9 mouse cellular contexts compared by ENCODE assay signal in genomic region chr2:104029074-104029473, GRCm38 (mm10). TPM values are rescaled to one million over a fixed set of nuclear protein-coding genes. Genes with fewer than 3 reads are reported as not detected.
DNase-seq lines count a peak whose midpoint lies in the region; ATAC-seq and TF ChIP-seq lines count a peak whose summit lies in the region.
"Had no signal": no experiment of that assay in that cellular context is flagged by ENCODE, and none has a peak within 500 bp of the region (broad histone marks: within the 10 kb centered on the region; RNA-seq: fewer than 3 reads in every experiment).

No protein-coding gene starts in this region.

- peaks cover 6% of the 10 kb centered on the region; the same call in 1 of the 2 replicates for H3K36me3 ChIP-seq in kidney, embryonic 14.5 days (ENCODE audit: control insufficient read depth, insufficient read depth, low read length)
- peaks cover 13% of the 10 kb centered on the region for H3K36me3 ChIP-seq in embryonic facial prominence, embryonic 14.5 days (ENCODE audit: control insufficient read depth, insufficient read depth, low read length)
- no peaks in the 10 kb centered on the region for H3K36me3 ChIP-seq in intestine, embryonic 16.5 days (ENCODE audit: control insufficient read depth, insufficient read depth, low read length)
- peaks cover 10% of the 10 kb centered on the region for H3K36me3 ChIP-seq in midbrain, postnatal 0 days (ENCODE audit: insufficient read depth, low read length)

- H3K9ac ChIP-seq in kidney, embryonic 14.5 days (ENCODE audit: low read depth, low read length) = no peak overlapping the region
- H3K9ac ChIP-seq in embryonic facial prominence, embryonic 14.5 days (ENCODE audit: low read depth, low read length) = peak overlapping the region; percentile 92
- H3K9ac ChIP-seq in intestine, embryonic 16.5 days (ENCODE audit: low read depth, low read length) = no peak overlapping the region
- peak overlapping the region; percentile 98; the same call in 1 of the 2 replicates for H3K9ac ChIP-seq in midbrain, postnatal 0 days (replicated peaks; ENCODE audit: low read length, poor library complexity, severe bottlenecking)

- no peaks in the 10 kb centered on the region for H3K27me3 ChIP-seq in kidney, embryonic 14.5 days (ENCODE audit: control insufficient read depth, insufficient read depth, low read length)
- H3K27me3 ChIP-seq in embryonic facial prominence, embryonic 14.5 days (replicated peaks; ENCODE audit: control insufficient read depth, insufficient read depth, low read length) = no peaks in the 10 kb centered on the region
- no peaks in the 10 kb centered on the region for H3K27me3 ChIP-seq in intestine, embryonic 16.5 days (replicated peaks; ENCODE audit: control insufficient read depth, insufficient read depth, low read length)
- no peaks in the 10 kb centered on the region for H3K27me3 ChIP-seq in midbrain, postnatal 0 days (ENCODE audit: insufficient read depth, low read length)

- H3K9me3 ChIP-seq in kidney, embryonic 14.5 days (ENCODE audit: control insufficient read depth, low read length) = no peaks in the 10 kb centered on the region
- H3K9me3 ChIP-seq in embryonic facial prominence, embryonic 14.5 days (ENCODE audit: control insufficient read depth, low read length) = no peaks in the 10 kb centered on the region
- H3K9me3 ChIP-seq in intestine, embryonic 16.5 days (ENCODE audit: control insufficient read depth, low read length) = no peaks in the 10 kb centered on the region
- no peaks in the 10 kb centered on the region for H3K9me3 ChIP-seq in midbrain, postnatal 0 days (ENCODE audit: low read length)

- TF ChIP-seq CTCF in midbrain, postnatal 0 days (IDR thresholded peaks at IDR 0.05) = no peak

- DNase-seq in kidney, postnatal 4 days = no peak
- DNase-seq in embryonic facial prominence, embryonic 14.5 days (ENCODE audit: low spot score) = no peak
- DNase-seq in midbrain, postnatal 0 days (ENCODE audit: low spot score) = no peak
- no peak for DNase-seq in thymus, postnatal 10 days (ENCODE audit: low spot score in 2 of 2)
- DNase-seq in spleen, postnatal 14 days (ENCODE audit: low spot score in 2 of 2) = no peak
- DNase-seq in cerebellum, adult 11 months = no peak

- no peak for ATAC-seq in kidney, embryonic 14.5 days (ENCODE audit: low FRiP score, low TSS enrichment)
- ATAC-seq in embryonic facial prominence, embryonic 14.5 days (ENCODE audit: low read depth) = no peak
- 0 out of 2 replicates have a peak, but pooled peaks have one; percentile 21 for ATAC-seq in intestine, embryonic 16.5 days
- ATAC-seq in midbrain, postnatal 0 days (ENCODE audit: low FRiP score) = no peak

- H3K4me3 ChIP-seq in kidney, embryonic 14.5 days (ENCODE audit: low read length) = peak overlapping the region; percentile 98
- peak overlapping the region; percentile 83 for H3K4me3 ChIP-seq in embryonic facial prominence, embryonic 14.5 days (ENCODE audit: low read depth, low read length)
- peak overlapping the region; percentile 98 for H3K4me3 ChIP-seq in intestine, embryonic 16.5 days (ENCODE audit: low read length)
- H3K4me3 ChIP-seq in midbrain, postnatal 0 days (ENCODE audit: low read depth, low read length) = peak overlapping the region; percentile 66

- H3K27ac ChIP-seq in kidney, embryonic 14.5 days (ENCODE audit: low read depth, low read length) = no peak overlapping the region
- H3K27ac ChIP-seq in embryonic facial prominence, embryonic 14.5 days (replicated peaks; ENCODE audit: low read depth, low read length) = no peak overlapping the region
- no peak overlapping the region for H3K27ac ChIP-seq in intestine, embryonic 16.5 days (ENCODE audit: low read length)
- no peak overlapping the region for H3K27ac ChIP-seq in midbrain, postnatal 0 days (ENCODE audit: low read depth, low read length)

- peak overlapping the region; percentile 84 for H3K4me2 ChIP-seq in kidney, embryonic 14.5 days (replicated peaks; ENCODE audit: low read depth, low read length)
- H3K4me2 ChIP-seq in embryonic facial prominence, embryonic 14.5 days (ENCODE audit: low read depth, low read length) = peak overlapping the region; percentile 78
- peak overlapping the region; percentile 76 for H3K4me2 ChIP-seq in intestine, embryonic 16.5 days (ENCODE audit: low read depth, low read length)
- H3K4me2 ChIP-seq in midbrain, postnatal 0 days (ENCODE audit: low read depth, low read length, poor library complexity, severe bottlenecking) = peak overlapping the region; percentile 67

- WGBS in kidney, embryonic 14.5 days = 73% methylated on average over 2 of the region's 2 CpGs
- 61% methylated on average over 2 of the region's 2 CpGs for WGBS in embryonic facial prominence, embryonic 14.5 days
- WGBS in intestine, embryonic 16.5 days = 66% methylated on average over 2 of the region's 2 CpGs
- WGBS in midbrain, postnatal 0 days = 74% methylated on average over 2 of the region's 2 CpGs

- H3K4me1 ChIP-seq in kidney, embryonic 14.5 days (ENCODE audit: control insufficient read depth, insufficient read depth, low read length) = peaks cover 14% of the 10 kb centered on the region
- H3K4me1 ChIP-seq in embryonic facial prominence, embryonic 14.5 days (ENCODE audit: control insufficient read depth, insufficient read depth, low read length) = peaks cover 14% of the 10 kb centered on the region; the same call in 1 of the 2 replicates
- H3K4me1 ChIP-seq in intestine, embryonic 16.5 days (ENCODE audit: control insufficient read depth, insufficient read depth, low read length) = peaks cover 12% of the 10 kb centered on the region
- peaks cover 7% of the 10 kb centered on the region for H3K4me1 ChIP-seq in midbrain, postnatal 0 days (ENCODE audit: insufficient read depth, low read length)

RNA-seq across cellular contexts. Expression of gene 4931422A03Rik, which starts 0.9 kb away (rescaled TPM):
- 1.8 and 3.7 TPM in 2 replicates for polyA plus RNA-seq in kidney, embryonic 14.5 days (2014; fragmentation: Nextera tagmentation; extraction: Ambion mirVana)
- polyA plus RNA-seq in embryonic facial prominence, embryonic 14.5 days (2014; fragmentation: Nextera tagmentation; extraction: Ambion mirVana) = 1.3 and 2.5 TPM in 2 replicates
- 1.0 and 1.6 TPM in 2 replicates for polyA plus RNA-seq in intestine, embryonic 16.5 days (2015; fragmentation: Nextera tagmentation; extraction: Ambion mirVana)
- total RNA-seq in midbrain, postnatal 0 days (2014; rRNA removed) = not detected in 2 replicates
- 2.2 and 2.8 TPM in 2 replicates for polyA plus RNA-seq in midbrain, postnatal 0 days (2015; fragmentation: Nextera tagmentation; extraction: Ambion mirVana)
- polyA plus RNA-seq: small intestine, adult 2 months had no signal

RNA-seq across cellular contexts. Expression of gene Fbxo3, which starts 1.6 kb away (rescaled TPM):
- 41.5 and 54.4 TPM in 2 replicates for polyA plus RNA-seq in kidney, embryonic 14.5 days (2014; fragmentation: Nextera tagmentation; extraction: Ambion mirVana)
- polyA plus RNA-seq in embryonic facial prominence, embryonic 14.5 days (2014; fragmentation: Nextera tagmentation; extraction: Ambion mirVana) = 47.3 and 50.7 TPM in 2 replicates
- polyA plus RNA-seq in intestine, embryonic 16.5 days (2015; fragmentation: Nextera tagmentation; extraction: Ambion mirVana) = 53.2 and 54.8 TPM in 2 replicates
- total RNA-seq in midbrain, postnatal 0 days (2014; rRNA removed) = 73.2 and 87.3 TPM in 2 replicates
- polyA plus RNA-seq in midbrain, postnatal 0 days (2015; fragmentation: Nextera tagmentation; extraction: Ambion mirVana) = 69.3 and 71.7 TPM in 2 replicates

RNA-seq across cellular contexts. Expression of gene Gm10912, which starts 36.6 kb away (rescaled TPM):
- not detected in 2 replicates for polyA plus RNA-seq in kidney, embryonic 14.5 days (2014; fragmentation: Nextera tagmentation; extraction: Ambion mirVana)
- polyA plus RNA-seq in embryonic facial prominence, embryonic 14.5 days (2014; fragmentation: Nextera tagmentation; extraction: Ambion mirVana) = not detected in 2 replicates
- not detected in 2 replicates for polyA plus RNA-seq in intestine, embryonic 16.5 days (2015; fragmentation: Nextera tagmentation; extraction: Ambion mirVana)
- 0.19 TPM in 1 of 2 replicates, not detected in the other for total RNA-seq in midbrain, postnatal 0 days (2014; rRNA removed)
- polyA plus RNA-seq in midbrain, postnatal 0 days (2015; fragmentation: Nextera tagmentation; extraction: Ambion mirVana) = not detected in 2 replicates

RNA-seq across cellular contexts. Expression of gene Gm10799, which starts 39.3 kb away (rescaled TPM):
- not detected in 2 replicates for polyA plus RNA-seq in kidney, embryonic 14.5 days (2014; fragmentation: Nextera tagmentation; extraction: Ambion mirVana)
- polyA plus RNA-seq in embryonic facial prominence, embryonic 14.5 days (2014; fragmentation: Nextera tagmentation; extraction: Ambion mirVana) = not detected in 2 replicates
- polyA plus RNA-seq in intestine, embryonic 16.5 days (2015; fragmentation: Nextera tagmentation; extraction: Ambion mirVana) = not detected in 2 replicates
- not detected in 2 replicates for total RNA-seq in midbrain, postnatal 0 days (2014; rRNA removed)
- not detected in 2 replicates for polyA plus RNA-seq in midbrain, postnatal 0 days (2015; fragmentation: Nextera tagmentation; extraction: Ambion mirVana)
- polyA plus RNA-seq: small intestine, adult 2 months had no signal

RNA-seq across cellular contexts. Expression of gene Cd59b, which starts 40.6 kb away (rescaled TPM):
- polyA plus RNA-seq in kidney, embryonic 14.5 days (2014; fragmentation: Nextera tagmentation; extraction: Ambion mirVana) = 5.6 and 9.3 TPM in 2 replicates
- polyA plus RNA-seq in embryonic facial prominence, embryonic 14.5 days (2014; fragmentation: Nextera tagmentation; extraction: Ambion mirVana) = 5.3 and 5.5 TPM in 2 replicates
- 6.8 and 7.7 TPM in 2 replicates for polyA plus RNA-seq in intestine, embryonic 16.5 days (2015; fragmentation: Nextera tagmentation; extraction: Ambion mirVana)
- total RNA-seq in midbrain, postnatal 0 days (2014; rRNA removed) = 1.5 TPM in 1 of 2 replicates, not detected in the other
- polyA plus RNA-seq in midbrain, postnatal 0 days (2015; fragmentation: Nextera tagmentation; extraction: Ambion mirVana) = 1.5 and 2.4 TPM in 2 replicates

Comparison
In these comparisons a context has a peak if more than half of its experiments do, and no peak if none do; other contexts are left out.
1. H3K9ac ChIP-seq: peak in embryonic facial prominence, embryonic 14.5 days (single experiment) and midbrain, postnatal 0 days (single experiment); none in kidney, embryonic 14.5 days (single experiment) and intestine, embryonic 16.5 days (single experiment).
2. Peak in every context shown above with its lines, with median percentiles within 50 percentile points of each other: H3K4me2 ChIP-seq and H3K4me3 ChIP-seq.